Mouse (Mus musculus) gastrocnemius, postnatal 36 days (tissue): ENCODE data around the gene Asic2. TPM values are rescaled to one million over a fixed set of nuclear protein-coding genes. Genes with fewer than 3 reads are reported as not detected.

ENCODE experiments used
- DNase-seq, 2 experiments: peaks; one replicate each; pipeline ENCODE4 v3.0.0; 2022
- intact Hi-C: fragments of 180-260 bp; cut with DNase I; formaldehyde crosslinking; loops from one replicate; pipeline ENCODE4 v1.15.1; 2025
- total RNA-seq, 2 experiments: library from RNA; stranded (reverse); gene quantifications; 2 replicates each; pipeline ENCODE4 v1.2.3; 2021

Asic2 gene
- total RNA-seq, 2 experiments from 2014 or later = 0.10 TPM; not detected in 1

GRCm38 (mm10) chr11:81560374-81560773 lies 407.9 kb downstream of the Asic2 start:
- intact Hi-C loops = no loop called here
- DNase-seq = no peak

- intact Hi-C loops = no loop called here
- no peak for DNase-seq
These were observed 425.1 kb downstream of the Asic2 start for GRCm38 (mm10) chr11:81543189-81543588.

- intact Hi-C loops = no loop called here
- DNase-seq = no peak
These were observed 433.0 kb downstream of the Asic2 start for GRCm38 (mm10) chr11:81535121-81535717.

- intact Hi-C loops = no loop called here
- DNase-seq = peak in 1 of 2 experiments; percentile 23
These were observed 433.6 kb downstream of the Asic2 start for GRCm38 (mm10) chr11:81534686-81535085.

- DNase-seq = no peak
- intact Hi-C loops = no loop called here
These were observed 436.4 kb downstream of the Asic2 start for GRCm38 (mm10) chr11:81531906-81532305.

- intact Hi-C loops = no loop called here
These were observed 445.3 kb downstream of the Asic2 start for GRCm38 (mm10) chr11:81522927-81523326.

GRCm38 (mm10) chr11:81521881-81522280 lies 446.4 kb downstream of the Asic2 start:
- no peak for DNase-seq
- intact Hi-C loops = no loop called here

More at GRCm38 (mm10) chr11:81522927-81523326, 445.3 kb downstream of the Asic2 start:
- DNase-seq = no peak

GRCm38 (mm10) chr11:81518001-81518955 lies 450.0 kb downstream of the Asic2 start:
- no peak for DNase-seq
- intact Hi-C loops = no loop called here

- no peak for DNase-seq
- intact Hi-C loops = no loop called here
These were observed 452.5 kb downstream of the Asic2 start for GRCm38 (mm10) chr11:81515754-81516153.

GRCm38 (mm10) chr11:81512434-81512833 lies 455.8 kb downstream of the Asic2 start:
- no peak for DNase-seq
- intact Hi-C loops = no loop called here

GRCm38 (mm10) chr11:81511401-81511800 lies 456.9 kb downstream of the Asic2 start:
- intact Hi-C loops = no loop called here

GRCm38 (mm10) chr11:81508385-81509233 lies 459.6 kb downstream of the Asic2 start:
- intact Hi-C loops = no loop called here
- no peak for DNase-seq

More at GRCm38 (mm10) chr11:81511401-81511800, 456.9 kb downstream of the Asic2 start:
- no peak for DNase-seq

- DNase-seq = no peak
- intact Hi-C loops = no loop called here
These were observed 463.3 kb downstream of the Asic2 start for GRCm38 (mm10) chr11:81504791-81505430.

- DNase-seq = no peak
- intact Hi-C loops = no loop called here
These were observed 466.6 kb downstream of the Asic2 start for GRCm38 (mm10) chr11:81501473-81502246.

GRCm38 (mm10) chr11:81498990-81499389 lies 469.3 kb downstream of the Asic2 start:
- DNase-seq = no peak
- intact Hi-C loops = no loop called here

- no peak for DNase-seq
- intact Hi-C loops = no loop called here
These were observed 470.4 kb downstream of the Asic2 start for GRCm38 (mm10) chr11:81497652-81498391.

- intact Hi-C loops = no loop called here
- DNase-seq = no peak
These were observed 471.8 kb downstream of the Asic2 start for GRCm38 (mm10) chr11:81496446-81496845.

- intact Hi-C loops = no loop called here
- no peak for DNase-seq
These were observed 475.9 kb downstream of the Asic2 start for GRCm38 (mm10) chr11:81492351-81492750.
